Mouse (Mus musculus): ENCODE measurements around the gene Thsd7a.
A peak's percentile ranks its signal among the peaks of the same experiment; 100 is the strongest.

Thsd7a gene

DNA sequence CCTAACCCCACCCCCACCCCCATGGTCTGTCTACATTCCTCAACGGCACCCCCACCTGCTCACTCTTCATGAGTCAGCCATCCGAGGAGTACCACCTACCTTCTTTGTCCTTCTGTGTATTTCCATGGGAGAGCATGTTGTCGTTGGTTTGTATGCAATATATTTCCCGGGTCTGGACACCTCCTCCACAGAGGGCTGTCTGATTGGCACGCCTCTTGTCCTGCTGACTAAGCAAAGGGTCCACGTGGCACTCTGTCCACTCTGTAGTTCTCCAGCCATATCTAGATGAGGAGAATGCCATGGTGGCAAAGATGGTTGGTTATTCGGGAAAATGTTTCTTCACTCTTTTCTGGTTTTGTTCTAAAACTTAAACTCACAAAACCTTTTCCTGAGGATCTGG, 248.3 kb downstream of the Thsd7a start:
- DNase-seq: no peak

DNA sequence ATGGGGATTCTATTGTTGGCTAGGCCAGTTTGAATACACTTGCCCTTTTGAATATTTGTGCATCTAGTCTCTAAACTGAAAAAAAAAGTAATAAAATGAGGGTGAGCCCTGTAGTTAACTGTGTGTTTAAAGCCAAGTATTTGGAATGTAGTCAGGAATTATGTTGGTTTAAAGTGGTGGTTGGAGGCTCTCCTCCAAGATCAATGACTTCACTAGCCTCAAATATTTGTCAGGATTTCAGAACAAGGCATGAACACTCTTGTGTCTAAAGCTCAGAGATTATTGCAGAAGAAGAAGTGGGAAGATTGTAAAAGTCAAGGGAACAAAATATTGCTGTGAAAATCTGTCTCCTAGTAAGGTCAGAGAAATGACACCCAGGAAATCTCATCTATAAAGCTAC, 249.3 kb downstream of the Thsd7a start:
- DNase-seq: no peak

DNA sequence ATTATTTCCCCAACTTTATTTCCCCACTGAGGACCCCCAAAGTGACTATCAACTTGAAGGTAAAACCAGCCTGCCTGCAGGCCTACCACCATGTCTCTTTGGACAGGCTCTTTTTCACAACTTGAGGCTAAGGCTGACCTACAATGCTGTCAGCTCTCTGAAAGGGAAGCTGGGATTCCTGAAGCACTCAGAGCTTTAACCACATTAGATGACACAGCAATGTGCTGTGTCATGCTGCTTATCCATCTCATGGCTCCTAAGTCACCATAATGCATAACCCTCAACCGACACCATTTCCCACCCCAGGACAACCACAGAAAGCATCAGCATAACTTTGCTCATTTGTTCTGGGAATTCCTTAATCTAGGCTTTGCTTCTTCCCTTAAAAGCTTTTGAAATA, 255.6 kb downstream of the Thsd7a start:
- no peak for DNase-seq

DNA sequence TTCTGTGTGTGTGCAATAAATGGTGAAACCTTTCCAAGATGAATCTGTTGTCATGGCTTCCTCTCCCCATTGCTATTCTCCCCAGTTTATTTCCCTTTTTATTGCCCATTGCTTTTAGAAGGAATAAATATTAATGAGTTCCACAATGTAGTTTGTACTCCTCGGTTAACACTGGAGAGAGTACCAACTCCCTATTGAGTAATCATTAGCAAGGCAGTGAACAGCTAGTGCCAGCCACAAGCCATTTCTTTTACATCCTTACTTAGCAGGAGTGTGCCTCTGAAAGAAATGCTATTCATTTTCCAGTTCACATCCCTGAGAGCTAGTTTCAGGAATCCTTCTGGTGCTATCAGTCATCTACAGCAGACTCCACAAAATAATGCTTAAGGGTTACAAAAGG, 260.3 kb downstream of the Thsd7a start:
- no peak for DNase-seq

DNA sequence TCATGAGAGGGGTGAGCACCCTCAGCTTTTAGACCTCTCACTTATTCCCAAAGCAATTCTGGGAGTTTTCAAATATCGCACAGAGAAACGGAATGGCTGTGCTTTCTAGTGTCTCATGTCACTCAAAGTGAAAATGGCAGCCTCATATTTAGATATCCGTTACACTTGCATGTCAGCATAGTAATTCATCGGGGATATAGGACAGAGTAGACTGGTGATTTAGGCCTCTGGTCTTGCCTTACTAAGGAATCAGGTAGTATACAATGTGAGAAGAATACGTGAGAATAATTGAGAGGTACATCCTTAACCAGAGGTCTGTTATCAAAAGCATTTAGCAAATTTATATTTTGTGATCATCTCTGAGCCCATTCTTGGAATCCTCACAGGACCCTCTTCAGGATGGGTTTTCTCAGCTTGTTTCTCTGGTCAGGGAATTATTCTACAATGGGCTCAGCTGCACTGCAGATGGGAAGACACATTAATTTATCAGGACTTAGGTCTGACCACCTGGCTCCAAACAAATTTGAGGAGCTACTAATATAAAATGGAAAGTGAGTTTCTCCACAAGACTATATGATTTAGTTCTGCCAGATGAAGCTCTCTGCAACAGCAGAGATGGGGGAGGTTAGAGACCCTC, 267.6 kb downstream of the Thsd7a start:
- DNase-seq: no peak

DNA sequence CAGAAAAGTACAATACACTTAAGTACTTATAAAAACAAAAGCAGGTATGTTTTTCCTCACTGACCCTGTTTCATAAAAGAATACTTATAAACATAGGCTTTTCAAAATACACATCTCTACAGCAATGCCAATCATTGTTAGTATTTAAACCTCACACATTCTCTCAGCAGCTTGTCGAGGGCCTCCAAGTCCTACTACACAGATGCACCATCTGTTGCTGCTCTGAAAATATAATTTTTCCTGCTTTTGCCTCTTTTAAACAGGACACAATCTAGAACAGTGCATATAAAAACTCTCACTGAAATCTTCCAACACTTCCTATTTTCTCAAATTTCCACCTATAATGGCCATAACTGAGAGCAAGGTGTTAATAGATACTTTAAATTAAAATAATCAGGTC, 270.9 kb downstream of the Thsd7a start:
- DNase-seq: no peak

DNA sequence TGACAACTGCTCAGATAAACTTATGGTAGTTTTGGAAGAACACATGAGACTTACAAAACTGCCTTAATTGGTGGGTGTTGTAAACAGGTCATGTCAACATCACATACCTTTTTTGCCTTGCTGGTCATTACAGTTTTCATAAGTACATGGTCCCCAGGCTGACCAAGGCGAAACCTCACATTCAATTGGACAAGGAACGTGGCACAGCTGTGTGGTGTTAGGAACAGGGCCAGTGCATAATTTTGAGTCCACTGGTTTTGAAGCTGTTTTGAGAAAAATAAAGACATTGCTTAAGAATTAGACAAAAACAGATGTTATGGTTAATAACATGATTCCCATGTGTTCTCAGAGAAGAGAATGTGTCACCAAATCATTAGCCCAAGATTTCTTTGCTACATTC, 278.3 kb downstream of the Thsd7a start:
- DNase-seq: no peak

DNA sequence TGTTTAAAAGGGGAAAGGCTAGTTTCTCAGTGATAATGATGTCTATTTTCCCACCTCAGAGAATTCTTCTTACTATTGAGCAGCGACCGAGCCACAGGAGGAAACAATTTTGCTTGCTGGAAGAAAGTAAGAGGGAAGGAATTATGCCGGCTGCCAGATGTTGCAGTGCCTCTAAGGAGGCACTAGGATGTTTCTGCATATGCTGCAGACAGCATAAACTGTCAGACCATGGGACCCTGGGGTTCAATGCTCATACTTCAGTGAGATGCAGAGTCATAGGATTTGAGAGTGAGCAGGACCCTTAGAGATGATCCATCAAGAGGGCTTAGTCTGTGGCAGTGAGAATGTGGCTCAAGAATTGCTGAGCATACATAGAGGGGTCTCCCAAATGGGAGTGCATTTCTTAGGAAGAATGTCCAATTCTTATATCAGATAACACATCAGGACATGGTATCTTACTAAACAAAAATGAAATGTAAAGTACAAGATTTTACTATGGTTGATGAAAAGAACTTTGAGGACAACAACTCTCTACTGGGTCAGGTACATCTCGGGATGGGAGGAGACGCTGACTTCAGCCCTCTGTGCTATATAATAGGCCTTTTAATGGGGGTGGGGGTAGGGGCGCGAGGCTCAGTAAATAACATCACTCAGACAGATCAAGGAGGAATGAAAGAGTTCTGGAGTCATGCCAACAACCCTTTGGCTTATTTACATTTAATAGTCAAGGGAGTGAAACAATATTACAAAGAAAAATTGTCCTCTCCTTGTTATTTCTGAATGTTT, 281.7 kb downstream of the Thsd7a start:
- DNase-seq: no peak

DNA sequence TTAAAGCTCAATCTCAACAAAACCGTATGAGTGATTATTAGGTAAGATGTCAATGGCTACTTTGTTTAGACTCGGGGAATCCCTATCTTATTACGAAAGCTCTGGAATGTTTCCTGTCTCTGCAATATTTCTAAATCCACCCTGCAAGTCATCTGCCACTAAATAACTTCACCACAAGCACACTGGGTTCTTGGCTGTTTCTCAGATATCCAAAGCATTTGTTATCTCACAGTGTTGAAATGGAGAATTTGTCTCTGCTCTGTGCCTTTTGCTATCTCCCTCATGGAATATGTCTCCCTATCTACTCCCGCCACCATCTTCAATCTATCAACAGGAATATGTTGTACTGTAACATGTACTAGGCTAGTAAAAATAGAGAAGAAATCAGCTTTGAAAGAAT, 290.4 kb downstream of the Thsd7a start:
- DNase-seq: no peak

DNA sequence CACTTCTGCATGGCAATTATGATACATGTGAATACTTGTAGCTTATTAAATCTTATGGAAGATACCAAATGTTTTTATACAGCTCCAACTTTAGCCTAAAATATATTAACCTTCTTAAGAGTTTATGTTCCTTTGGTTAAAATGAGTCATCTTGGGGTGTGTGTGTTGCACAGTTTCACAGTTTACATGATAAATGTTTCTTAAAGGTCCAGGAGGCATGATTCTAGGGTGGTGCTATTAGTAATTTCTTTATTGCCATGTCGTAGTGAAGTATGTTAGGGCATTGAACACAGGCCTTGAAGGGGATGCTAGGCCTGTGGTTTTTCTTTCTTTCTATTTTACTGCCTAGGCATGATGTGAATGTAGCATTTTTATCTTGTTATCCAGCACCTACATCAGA, 291.8 kb downstream of the Thsd7a start:
- DNase-seq: no peak

DNA sequence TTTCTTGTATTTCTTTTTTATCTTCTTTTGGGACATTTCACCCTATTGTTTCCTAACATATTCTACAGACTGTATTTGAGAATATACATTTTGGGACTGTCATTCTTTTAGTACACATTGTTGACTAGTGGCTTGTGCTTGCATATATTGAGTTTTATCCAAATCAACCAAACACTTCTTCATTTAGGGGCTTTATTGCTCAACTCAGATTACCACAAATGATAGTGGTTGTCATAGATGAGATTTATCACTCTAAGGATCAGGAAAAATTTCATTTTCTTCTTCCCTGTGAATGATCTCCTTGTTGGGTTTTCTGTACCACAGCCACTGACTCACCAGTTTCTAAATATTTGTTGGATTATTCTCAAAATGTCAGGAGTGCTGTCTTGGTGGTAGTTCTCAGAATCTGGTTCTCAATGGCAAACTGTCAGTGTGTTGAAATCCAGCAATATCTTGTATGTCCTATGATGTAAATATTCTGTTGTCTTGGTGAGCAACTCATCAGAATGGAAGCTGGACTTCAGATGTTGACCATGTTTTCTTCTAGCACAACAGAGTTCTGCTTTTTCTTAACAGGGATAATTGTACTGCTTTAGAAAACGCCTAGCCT, 294.2 kb downstream of the Thsd7a start:
- no peak for DNase-seq

DNA sequence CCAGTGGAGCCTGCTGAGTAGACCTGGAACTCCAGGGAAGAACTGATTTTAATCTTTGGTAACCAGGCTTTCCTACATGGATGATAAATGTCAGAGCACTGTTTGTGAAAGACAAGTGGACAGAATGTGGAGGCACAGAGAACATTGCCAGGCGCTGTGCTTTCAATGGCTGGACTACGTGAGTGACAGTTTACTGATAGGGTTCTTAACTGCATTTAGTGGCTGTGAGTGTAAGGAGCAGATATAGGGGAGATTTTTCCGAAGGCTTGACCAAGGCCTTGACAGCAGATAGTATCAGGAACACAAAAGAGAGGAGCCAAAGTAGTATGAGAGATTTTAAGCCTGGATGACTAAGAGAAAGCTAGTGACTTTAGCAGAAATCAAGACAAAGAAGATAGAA, 295.1 kb downstream of the Thsd7a start:
- DNase-seq: no peak

DNA sequence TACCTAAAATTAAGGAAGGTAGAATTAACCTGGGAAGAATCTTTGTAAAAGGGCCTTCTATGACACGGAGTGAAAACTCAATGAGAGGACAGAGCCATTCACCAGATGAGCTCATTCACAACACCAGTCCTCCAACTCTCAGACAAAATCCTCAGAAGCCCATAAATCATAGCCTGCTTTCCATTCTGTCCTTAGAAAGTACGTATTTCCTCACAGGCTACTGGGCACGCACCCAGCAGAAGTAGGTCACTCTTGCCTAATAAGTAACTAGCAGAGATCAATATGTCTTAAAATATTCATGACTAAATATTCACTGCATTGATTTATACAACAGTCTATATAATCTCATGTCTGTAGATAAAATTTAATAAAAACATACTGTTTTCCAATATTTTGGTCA, 300.4 kb downstream of the Thsd7a start:
- peak; percentile 49 for DNase-seq

DNA sequence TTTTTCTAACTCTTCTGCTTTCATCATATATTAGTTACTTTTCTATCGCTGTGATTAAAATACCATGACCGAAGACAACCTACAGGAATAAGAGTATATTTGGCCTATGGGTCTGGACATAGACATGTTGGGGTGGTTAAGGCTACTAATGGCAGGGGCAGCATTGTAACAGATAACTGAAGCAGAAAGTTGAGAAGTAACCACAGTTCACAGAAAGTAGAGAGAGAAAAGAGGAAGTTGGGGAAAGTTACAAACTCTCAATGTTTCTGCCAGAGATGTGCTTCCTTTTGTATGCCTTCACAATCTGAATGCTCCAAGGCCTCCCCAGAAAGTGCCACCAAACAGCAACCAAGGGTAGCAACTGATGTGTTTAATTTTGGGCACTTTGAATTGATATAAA, 303.7 kb downstream of the Thsd7a start:
- DNase-seq: no peak

DNA sequence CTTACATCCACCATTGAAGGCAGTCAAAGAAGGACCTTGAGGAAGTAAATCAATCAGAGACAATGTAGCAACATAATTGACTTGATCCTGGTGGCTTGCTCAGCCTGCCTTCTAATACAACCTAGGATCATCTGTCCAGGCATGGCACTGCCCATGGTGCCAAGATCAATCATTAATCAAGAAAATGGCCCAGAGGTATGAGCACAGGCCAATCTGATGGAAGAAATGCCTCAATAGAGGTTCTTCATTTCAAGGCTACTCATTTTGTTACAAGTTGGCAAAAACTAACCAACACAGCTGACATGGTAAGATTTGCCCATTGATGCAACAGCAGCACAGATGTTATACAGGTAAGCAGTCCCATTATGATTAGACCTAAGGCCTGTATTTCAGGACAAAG, 309.6 kb downstream of the Thsd7a start:
- no peak for DNase-seq

DNA sequence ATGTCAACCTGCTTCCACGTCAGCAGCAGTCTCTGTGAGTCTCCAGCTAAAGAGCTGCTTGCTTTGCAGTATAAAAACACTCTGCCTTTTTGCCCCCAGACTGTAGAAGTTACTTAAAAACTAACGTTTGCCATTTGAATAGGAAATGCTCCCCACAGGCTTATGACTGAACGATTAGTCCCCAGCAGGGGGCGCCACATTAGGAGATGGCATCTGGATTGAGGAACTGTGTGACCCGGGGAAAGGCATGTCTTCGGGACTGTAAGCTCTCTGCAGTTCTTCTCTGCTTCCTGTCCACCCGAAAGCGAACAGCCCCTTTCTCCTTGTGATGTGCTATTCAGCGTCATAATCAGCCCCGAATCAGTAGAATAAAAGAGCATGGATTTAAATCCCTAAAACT, 330.1 kb downstream of the Thsd7a start:
- peak; percentile 4 to 35 for DNase-seq

DNA sequence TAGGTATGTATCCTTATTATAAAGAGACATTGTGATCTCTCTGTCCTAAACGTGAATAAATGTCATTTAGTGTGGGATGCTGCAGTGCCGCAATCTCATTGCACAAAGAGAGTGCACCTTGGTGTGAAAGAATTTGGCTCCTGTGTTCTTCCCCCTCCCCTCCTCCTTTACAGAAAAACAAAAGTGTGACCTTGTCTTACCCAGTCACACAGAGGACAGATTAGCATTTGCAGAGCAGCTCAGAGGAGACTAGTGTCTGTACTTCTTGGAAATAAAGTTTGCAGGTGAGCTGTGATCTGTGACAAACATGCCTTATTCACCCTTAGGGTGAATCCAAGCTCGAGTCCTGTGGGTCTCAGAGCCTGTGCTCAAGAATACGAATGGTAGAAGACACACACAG, 332.2 kb downstream of the Thsd7a start:
- DNase-seq: no peak

DNA sequence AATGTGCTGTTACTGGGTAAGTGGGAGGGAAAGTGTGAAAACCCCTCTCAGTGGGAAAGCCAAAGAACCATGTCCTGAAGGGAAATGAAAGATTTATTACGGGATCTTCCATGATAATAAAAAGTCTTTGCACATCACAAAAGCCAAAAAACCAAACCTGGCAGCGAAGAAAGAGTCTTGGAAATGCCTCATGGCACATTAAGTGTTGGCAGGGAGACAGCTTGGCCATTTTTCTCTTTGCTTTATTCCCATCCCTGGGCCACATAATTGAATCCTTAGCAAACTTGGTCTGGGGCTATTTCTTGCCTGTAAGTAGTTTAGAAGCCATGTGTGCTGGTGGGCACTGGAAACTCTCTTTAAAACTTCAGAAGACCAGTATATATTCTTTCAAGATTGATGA, 344.8 kb downstream of the Thsd7a start:
- no peak for DNase-seq

DNA sequence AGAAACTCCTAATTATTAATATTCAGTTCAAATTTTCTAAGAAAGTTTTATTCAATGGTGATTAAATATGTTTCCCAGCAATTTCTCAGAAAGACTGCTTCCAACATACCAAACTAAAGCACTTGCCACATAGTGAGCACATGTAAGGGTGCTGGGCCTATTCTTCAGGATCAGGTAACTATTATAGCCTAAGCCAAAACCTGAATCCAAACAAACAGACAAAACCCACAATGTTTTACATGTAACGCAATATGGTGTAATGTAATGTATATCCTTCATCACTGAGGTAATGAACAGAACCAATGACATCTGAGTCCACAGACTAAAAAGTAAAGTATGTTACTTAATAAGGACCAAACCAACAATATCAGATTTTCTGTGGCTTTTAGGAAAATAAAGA, 346.2 kb downstream of the Thsd7a start:
- DNase-seq: no peak

DNA sequence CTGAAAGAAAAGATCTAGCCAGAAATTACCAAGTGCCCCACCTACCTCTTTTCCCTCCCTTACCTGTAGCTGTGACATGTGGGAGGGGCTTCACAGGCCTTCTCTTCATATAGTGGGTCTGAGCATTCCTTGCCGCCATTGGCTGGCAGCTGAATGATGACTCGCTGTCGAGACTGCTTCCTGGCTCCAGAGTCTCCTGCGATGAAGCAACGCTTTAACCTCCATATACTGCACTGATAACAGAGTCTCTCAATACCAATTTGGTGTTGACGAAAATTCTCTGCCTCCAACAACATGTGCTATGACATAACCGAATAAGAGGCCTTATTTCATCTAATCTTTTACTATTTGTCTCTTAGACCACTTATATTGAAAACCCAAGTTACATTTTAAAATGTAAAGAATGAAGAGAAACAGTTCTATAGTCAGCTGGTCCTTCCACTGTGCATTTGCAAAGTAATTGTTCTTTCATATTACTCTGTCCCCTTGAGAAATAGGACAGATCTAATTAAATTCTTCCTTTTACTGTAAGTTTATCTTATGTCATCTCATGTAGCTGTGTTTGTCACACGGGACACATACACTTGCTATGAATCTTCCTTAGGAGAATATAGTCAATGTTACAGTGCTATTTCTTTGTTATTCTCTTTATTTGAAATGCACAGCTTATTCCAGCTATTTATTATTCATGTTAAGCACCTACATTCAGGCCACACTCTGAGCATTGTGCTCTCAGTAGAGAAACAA, 351.3 kb downstream of the Thsd7a start:
- no peak for DNase-seq

DNA sequence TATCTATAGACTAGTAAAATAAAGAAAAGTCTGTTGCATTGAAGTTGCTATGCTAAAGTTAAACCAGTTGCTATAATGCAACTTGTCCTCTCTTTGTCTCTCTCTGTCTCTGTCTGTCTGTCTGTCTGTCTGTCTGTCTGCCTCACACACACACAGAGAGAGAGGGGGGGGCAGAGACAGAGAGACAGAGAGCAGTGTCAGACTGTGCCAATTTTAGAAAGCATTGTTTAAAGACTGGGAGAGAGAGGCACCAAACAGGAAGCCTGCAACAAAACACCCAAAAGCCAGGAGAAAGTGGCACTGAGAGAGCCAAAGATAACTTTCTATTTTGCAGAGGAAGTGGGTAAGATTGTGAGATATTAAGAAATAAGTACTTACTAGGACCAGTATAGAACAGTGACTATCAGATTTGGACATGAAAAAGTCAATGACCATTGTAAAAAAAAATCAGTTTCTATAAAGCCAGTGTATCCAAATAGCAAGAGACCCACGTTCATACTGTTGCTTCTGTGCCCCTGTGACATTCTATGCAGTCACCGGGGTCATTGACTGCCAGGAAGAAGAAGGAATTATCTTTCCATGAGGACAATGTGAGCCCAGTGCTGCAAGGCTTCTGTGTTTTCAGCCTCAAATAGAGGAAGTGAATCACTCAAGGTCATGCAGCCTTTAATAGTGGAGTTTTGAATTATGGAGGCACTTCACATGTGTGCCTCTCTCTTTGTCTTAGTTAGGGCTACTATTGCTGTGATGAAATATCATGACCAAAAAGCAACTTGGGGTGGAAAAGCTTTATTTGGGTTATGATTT, 355.4 kb downstream of the Thsd7a start:
- no peak for DNase-seq

DNA sequence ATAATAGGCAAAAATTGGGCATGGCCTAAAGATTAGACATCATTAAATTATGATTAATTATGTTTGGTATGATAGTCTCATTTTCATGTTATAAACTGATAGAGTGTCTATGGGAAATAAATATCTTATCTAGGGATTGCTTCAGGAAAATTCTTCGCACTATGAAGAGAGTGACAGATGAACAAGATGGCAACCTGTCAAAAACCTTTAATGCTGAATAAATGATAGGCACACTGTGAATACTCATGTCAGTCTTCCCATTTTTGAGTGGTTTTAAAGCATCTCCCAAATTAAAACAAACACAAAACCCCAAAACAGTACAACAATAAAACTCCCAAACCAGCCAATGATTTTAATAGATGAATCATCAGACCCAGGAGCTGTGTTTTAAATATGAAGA, 362.5 kb downstream of the Thsd7a start:
- no peak for DNase-seq

DNA sequence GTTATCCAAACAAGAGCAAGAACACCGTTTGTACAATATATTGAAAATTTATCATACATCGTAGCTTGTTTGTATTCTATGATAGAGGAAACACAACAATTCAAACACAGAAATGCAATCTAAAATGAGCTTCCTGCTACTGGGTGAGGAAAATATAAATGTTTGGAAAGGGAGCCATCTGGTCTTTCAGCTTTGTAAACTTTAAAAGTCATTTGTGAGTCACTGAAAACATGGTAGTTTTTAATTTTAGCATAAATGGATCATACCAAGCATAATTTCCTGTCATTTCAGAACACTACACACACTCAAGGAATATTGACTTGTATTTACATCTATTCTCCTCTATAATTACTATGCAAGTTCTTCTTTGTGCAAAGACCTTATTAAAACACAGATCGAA, 363.6 kb downstream of the Thsd7a start:
- no peak for DNase-seq
